Mouse (Mus musculus) layer of hippocampus, postnatal 10 days (tissue): ENCODE results near the gene Apba1. TPM values are rescaled to one million over a fixed set of nuclear protein-coding genes. Genes with fewer than 3 reads are reported as not detected.

Source experiments
- DNase-seq, 2 experiments: peaks; one replicate each; pipeline ENCODE4 v3.0.0; 2021; ENCODE audit warnings: low spot score in 2 of 2
- total RNA-seq, 2 experiments: library from RNA; stranded (reverse); gene quantifications; 2 replicates each; pipeline ENCODE4 v1.2.3; 2021

Gene Apba1
- total RNA-seq, 2 experiments from 2014 or later, result 214 to 218 TPM

DNA sequence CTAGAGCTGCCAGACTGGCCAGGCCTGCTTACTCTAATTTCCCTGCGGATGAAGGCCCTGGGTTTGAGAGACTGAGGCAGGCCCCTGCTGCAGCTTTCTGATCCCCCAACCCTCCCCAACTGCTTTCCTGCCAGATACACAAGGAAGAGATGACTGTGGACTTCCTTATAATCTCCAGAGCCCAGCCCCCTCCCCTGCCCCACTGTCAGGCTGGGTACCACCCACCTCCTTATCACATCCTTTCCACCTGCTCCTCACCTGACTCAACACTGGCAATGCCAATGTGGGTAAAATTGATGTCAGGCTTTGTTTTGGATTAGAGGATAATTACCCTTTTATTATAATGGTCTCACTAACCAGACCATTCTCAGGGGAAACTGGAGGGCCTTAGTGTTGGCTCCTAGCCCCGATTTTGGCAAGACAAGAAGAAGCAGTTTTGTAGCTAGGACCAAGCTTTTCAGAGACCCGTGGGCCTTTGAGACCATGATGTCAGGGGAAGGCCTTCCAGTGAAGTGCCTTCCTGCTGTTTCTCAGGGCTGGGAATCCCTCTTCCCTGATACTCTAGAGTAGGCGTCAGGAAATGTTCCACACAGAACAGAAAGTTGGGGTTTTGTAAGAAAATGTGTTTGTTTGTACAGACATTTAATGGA lies 44.7 kb downstream of the Apba1 start:
- DNase-seq, result no peak

DNA sequence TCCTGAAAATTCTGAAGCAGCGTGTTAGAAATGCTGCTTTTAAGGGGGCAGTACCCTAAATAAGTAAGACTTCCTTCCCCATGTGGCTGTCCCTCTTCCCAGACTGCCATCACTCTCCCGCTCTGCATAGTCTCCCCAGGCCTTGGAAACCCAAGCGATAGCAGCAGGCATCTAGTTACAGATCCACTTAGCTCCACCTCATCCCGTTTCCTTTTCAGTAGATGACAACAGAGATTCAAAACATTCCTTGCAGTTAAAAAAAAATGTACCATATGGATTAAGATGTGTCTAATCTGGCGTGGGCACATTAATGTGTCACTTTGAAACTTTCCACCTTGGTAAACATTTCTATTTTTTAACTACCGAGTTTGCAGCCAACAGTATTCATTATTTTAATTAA lies 48.1 kb downstream of the Apba1 start:
- DNase-seq, result no peak

DNA sequence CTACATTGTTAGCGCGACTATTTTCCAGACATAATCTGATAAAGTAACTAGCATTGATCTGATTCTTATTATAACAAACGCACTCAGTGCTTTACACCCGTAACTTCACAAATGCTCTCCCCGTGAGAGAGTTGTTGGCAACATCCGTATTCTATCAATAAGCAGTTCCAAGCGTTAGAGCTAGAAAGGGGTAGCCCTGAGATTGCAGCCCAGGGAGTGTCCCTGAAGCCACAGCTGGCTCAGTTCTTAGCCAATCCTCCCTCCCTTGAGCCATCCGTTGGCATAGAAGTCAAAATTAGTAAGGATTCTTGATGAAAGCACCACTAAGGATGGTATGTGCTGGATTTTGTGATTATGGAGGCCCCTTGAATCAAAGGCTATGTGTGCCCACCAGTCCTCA lies 48.7 kb downstream of the Apba1 start:
- DNase-seq, result no peak

GRCm38 (mm10) chr19:23809236-23809635 lies 50.5 kb downstream of the Apba1 start:
- DNase-seq, result no peak

- DNase-seq, result no peak
Observed at GRCm38 (mm10) chr19:23810512-23810911, 51.8 kb downstream of the Apba1 start.

GRCm38 (mm10) chr19:23810976-23811375 lies 52.3 kb downstream of the Apba1 start:
- DNase-seq, result no peak

GRCm38 (mm10) chr19:23816762-23817161 lies 58.1 kb downstream of the Apba1 start:
- no peak for DNase-seq

DNA sequence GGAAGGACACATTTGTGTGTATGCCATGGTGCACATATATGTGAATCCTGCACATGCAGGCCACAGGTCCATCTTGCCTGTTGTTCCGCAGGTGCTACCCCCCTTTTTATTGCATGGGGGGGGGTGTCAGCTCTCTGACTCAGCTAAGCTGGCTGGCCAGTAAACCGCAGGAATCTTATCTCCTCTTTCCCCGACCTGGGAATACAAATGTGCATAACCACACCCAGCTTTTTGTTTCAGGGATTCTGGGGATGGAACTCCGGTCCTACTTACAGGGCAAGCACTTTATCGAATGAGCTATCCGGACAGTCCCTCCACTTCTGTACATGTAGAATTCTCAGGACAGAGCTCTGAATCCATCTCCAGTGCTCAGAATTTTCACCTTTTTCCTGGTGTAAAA lies 58.5 kb downstream of the Apba1 start:
- no peak for DNase-seq

DNA sequence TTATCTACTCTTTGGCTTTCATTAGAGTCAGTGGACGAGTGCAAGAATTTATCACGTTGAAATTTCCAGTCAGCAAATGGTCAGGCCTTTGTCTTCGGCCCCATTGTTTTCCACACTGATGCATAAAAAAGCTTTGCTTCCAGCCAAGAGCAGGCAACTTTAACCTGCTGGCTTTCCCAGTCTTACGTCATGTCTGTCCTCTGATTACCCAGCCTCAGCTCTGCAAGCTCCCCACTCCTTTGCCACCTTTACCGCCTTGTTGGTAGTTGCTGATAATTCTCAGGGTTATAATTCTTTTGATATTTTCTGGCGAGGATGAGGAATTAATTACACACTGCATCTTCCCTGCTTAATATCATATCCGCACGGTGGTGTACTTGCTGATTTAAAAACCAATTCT lies 61.2 kb downstream of the Apba1 start:
- DNase-seq, result no peak

DNA sequence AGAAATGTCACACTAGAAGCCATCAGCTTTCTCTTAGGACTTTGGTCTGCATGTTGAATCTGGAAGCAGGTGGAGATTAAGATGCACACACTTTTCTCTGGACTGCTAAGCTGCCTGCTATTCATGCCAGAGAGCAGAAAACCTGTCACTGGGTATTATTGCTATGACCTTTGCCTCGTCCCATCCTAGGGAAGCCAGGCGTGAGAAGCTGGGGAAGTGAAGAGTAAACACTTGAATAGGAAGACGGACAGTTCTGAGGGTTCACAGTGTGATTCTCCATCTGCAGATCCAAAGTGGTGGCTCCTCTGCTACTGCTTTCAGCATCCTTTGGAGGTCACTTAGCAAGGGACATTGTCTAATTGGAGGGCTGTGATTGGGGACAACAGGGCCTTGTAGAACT lies 63.8 kb downstream of the Apba1 start:
- DNase-seq, result no peak

DNA sequence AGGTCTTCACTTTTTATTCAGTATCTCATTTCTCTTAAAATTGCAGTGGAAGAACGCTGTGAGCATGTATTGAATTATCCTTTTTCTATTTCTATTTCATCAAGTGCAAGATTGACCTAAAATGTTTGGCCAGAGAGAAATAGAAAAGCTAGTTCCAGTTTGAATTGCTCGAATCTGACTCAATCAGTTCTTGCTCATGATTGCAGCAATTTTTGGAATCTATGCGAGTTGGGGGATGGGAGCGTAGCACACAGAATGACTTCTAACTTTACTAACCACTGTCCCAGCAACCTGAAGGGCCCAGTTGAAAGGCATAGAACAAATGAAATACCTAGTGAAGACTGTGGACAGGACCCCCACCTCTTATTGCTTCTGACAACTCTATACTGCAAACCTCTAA lies 64.8 kb downstream of the Apba1 start:
- DNase-seq, result no peak

- no peak for DNase-seq
Observed at GRCm38 (mm10) chr19:23826251-23826650, 67.6 kb downstream of the Apba1 start.

GRCm38 (mm10) chr19:23830761-23831160 lies 72.1 kb downstream of the Apba1 start:
- DNase-seq, result no peak

DNA sequence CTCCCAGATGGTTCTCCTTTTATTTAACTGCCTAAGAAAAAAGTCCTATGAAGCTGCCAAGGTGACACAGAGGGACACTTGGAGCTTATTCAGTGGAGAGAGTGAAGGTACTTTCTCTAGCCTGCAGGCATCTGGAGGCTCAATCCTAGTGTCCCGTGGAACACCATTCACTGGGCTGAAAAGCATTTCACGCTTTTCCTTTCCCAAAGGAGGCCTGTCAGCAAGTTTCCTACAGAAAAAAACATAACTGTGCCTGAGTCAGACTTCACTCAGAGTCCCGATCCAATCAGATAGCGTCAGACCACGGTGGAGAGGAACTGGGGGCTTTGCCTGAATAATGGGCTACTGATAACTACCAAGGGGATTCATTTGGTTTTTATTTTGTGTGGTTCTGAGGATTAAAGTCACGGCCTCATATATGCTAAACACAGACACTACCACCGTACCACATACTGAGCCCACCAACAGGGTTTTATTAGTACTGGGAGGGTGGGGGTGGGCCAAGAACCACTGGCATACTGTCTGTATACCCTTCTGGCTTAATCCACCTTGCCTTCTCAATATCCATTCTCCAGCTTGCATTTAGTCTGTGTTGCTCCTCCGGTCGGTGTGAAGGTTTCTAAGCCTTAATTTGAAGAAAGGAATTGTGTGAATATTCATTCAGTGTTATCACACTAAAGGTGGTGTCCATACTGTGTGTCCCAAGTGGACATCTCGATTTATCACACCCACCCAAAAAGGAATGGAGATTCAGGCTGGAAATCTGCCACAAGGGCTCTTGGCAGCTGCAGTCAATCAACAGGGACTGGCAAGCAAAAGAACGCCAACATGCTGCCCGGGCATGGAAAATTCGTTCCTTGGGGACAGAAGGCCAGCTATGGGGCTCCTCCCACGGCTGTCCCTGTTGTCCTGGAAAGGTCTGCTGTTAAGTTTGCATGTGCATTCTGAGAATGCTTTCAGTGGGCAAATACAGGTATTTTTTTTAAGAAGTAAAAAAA lies 75.3 kb downstream of the Apba1 start:
- DNase-seq, result peak; percentile 53 to 55

- DNase-seq, result peak; percentile 20 to 29
Observed at GRCm38 (mm10) chr19:23834721-23835120, 76.0 kb downstream of the Apba1 start.

- DNase-seq, result no peak
Observed at GRCm38 (mm10) chr19:23855832-23856231, 97.1 kb downstream of the Apba1 start.

DNA sequence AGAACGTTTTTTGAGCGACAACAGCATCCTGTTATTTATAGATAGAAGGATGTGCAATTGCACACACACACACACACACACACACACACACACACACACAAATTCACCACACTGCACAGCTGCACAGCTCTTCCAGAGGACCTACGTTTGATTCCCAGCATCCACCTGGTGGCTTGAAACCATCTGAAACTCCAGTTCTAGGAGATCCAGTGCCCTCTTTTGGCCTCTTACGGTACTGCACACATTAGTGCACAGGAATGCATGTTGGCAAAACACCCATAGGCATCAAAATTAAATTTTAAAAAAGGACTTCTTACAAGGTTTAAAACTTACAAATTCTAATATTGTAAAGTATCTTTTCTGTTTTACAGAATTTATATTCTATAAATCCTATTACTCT lies 99.4 kb downstream of the Apba1 start:
- DNase-seq, result no peak

DNA sequence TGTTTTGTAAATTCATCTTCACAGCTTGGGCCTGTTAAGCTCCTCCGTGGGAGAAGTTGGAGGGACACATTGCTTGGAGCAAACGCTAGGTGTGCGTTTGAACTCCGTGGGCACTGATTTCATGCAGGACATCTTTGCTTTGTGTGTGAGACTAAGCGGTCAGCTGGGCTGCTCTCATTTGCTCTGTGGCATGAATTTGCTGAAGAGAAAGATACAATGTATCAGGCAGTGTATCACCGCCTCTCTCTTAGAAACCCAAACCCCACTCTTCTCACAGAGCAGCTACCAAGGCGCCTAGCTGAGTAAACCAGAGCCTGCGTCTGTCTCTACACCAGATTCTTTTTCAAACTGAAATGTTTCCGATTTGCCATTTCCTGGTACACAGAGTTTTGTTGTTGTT lies 100.1 kb downstream of the Apba1 start:
- no peak for DNase-seq

GRCm38 (mm10) chr19:23860151-23860820 lies 101.6 kb downstream of the Apba1 start:
- peak; percentile 52 to 64 for DNase-seq

DNA sequence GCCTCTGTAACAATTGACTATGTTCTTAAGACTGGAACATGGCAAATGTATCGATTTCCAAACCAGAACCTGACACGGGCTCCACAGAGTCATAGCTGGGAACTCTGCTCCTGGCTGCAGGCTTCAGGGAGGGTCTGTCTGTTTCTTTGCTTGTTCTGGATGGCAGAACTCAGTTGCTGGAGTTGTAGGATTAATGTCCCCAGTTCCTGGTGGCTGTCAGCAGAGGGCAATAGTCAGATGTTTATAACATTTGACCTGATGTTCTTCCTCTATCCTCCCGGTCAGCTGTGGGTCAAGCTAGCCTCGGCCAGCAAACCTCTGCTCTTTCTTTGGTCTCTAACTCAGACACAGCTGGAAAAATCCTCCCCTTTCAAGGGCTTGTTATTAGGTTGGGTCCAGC lies 104.0 kb downstream of the Apba1 start:
- DNase-seq, result no peak

GRCm38 (mm10) chr19:23863959-23864358 lies 105.3 kb downstream of the Apba1 start:
- peak in 1 of 2 experiments; percentile 51 for DNase-seq

DNA sequence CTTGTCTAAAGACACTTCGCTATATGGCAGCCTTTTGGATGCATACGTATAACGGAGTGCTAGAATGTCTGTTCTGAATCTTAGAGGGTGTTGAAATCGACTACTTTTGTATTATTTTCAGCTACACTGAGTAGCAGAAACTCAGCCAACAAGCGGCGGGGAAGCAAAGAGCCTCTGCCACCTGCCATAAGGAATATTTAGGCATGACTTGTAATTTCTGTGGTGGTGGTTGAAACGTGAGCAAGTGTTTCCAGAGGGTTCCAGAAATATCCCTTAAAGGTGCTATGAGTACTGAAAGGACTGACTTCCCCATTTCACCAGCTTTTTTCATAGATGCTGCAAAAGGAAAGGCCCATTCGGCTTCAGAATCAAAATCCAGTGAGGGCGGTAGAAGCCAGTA lies 107.4 kb downstream of the Apba1 start:
- DNase-seq, result no peak
